In the genomic region with DNA sequence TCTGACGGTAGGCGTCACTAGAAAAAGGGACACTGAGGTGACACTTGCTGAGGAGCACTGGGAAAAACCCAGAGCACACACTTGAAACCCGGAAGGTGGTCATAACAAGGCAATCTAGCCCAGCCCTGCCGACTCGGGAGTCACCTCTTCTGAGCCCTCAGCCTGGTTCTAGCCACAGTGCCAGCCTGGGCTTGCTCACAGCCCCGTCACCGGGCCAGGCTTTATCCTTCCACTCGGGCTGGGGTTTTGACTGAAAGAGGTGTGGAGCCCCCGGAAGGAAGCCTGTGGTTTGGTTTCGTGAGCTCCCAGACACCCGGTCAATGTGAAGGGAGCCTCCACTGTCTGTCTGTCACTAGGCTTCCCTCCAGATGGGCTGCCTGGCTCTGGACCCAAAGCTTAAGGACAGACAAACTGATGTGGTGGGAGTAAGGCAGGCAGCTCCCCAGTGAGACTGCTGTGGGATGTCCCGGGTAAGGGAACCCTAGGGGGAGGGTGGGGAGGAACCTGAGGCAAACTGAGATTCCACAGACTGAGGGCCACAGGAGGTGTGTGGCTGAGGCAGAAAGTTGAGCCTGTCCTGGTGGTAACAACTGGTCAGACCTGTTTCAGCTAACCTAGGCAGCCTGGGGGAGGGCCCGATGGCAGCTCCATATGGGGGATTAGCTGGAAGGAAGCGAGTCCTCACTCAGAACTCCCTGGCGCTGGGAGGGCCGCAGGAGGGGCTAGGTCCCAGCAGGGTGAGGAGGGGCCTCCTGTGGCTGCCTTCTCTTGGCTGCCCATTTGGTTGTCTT, we compare ENCODE assay signal across 7 mouse cellular contexts. TPM values are rescaled to one million over a fixed set of nuclear protein-coding genes. Genes with fewer than 3 reads are reported as not detected.
A peak's percentile ranks its signal among the peaks of the same experiment; 100 is the strongest.
DNase-seq lines count a peak whose midpoint lies in the region; ATAC-seq lines count a peak whose summit lies in the region.

No protein-coding gene starts in this region.

- peak overlapping the region; percentile 34 for H3K4me2 ChIP-seq in intestine, embryonic 14.5 days (ENCODE audit: low read length)
- H3K4me2 ChIP-seq in lung, embryonic 16.5 days (ENCODE audit: low read depth, low read length) = peak overlapping the region; percentile 33

- peak; percentile 82 for DNase-seq in 416B (ENCODE audit: low read depth)
- peak; percentile 80 for DNase-seq in CD4-positive, CD25-positive, alpha-beta regulatory T cell, adult 2 months (ENCODE audit: low read depth, low spot score)
- DNase-seq in intestine, embryonic 14.5 days (ENCODE audit: low spot score) = peak; percentile 73
- DNase-seq in adrenal gland, adult 18-20 months (ENCODE audit: low spot score in 2 of 2) = no peak
- no peak for DNase-seq in left cerebral cortex, postnatal 4 days

- no peak overlapping the region for H3K4me3 ChIP-seq in intestine, embryonic 14.5 days (ENCODE audit: low read depth, low read length)
- no peak overlapping the region for H3K4me3 ChIP-seq in lung, embryonic 16.5 days (ENCODE audit: low read length)

- H3K9me3 ChIP-seq in intestine, embryonic 14.5 days (ENCODE audit: control insufficient read depth, low read length) = no peaks in the 10 kb centered on the region
- no peaks in the 10 kb centered on the region for H3K9me3 ChIP-seq in lung, embryonic 16.5 days (ENCODE audit: control insufficient read depth, low read length)

- intact Hi-C loops in left cerebral cortex, postnatal 4 days (cut with DNase I) = no loop called here

- WGBS in intestine, embryonic 14.5 days = 18% methylated on average over 16 of the region's 16 CpGs
- WGBS in lung, embryonic 16.5 days = 17% methylated on average over 16 of the region's 16 CpGs

- no peak overlapping the region for H3K9ac ChIP-seq in intestine, embryonic 14.5 days (ENCODE audit: low read length)
- H3K9ac ChIP-seq in lung, embryonic 16.5 days (ENCODE audit: low read length) = peak overlapping the region; percentile 27; the same call in 1 of the 2 replicates

- H3K27me3 ChIP-seq in intestine, embryonic 14.5 days (replicated peaks; ENCODE audit: control insufficient read depth, insufficient read depth, low read length) = no peaks in the 10 kb centered on the region
- H3K27me3 ChIP-seq in lung, embryonic 16.5 days (ENCODE audit: control insufficient read depth, insufficient read depth, low read depth, low read length) = 0 out of 2 replicates have a peak, but pooled peaks cover 2% of the 10 kb centered on the region

- peak overlapping the region; percentile 70 for H3K27ac ChIP-seq in intestine, embryonic 14.5 days (ENCODE audit: low read depth)
- peak overlapping the region; percentile 71 for H3K27ac ChIP-seq in lung, embryonic 16.5 days (ENCODE audit: low read length)

- H3K4me1 ChIP-seq in intestine, embryonic 14.5 days (replicated peaks; ENCODE audit: control insufficient read depth, insufficient read depth, low read length) = peaks cover 76% of the 10 kb centered on the region
- peaks cover 44% of the 10 kb centered on the region for H3K4me1 ChIP-seq in lung, embryonic 16.5 days (replicated peaks; ENCODE audit: control insufficient read depth, insufficient read depth, low read length)

- no peaks in the 10 kb centered on the region for H3K36me3 ChIP-seq in intestine, embryonic 14.5 days (ENCODE audit: control insufficient read depth, insufficient read depth, low read length)
- H3K36me3 ChIP-seq in lung, embryonic 16.5 days (ENCODE audit: control insufficient read depth, insufficient read depth, low read length) = no peaks in the 10 kb centered on the region

- ATAC-seq in intestine, embryonic 14.5 days (replicated peaks; ENCODE audit: low FRiP score, low TSS enrichment, low read depth) = peak; percentile 38
- ATAC-seq in lung, embryonic 16.5 days (ENCODE audit: low read depth) = peak; percentile 80
- no peak for ATAC-seq in cerebellum, adult (ENCODE audit: insufficient number of reproducible peaks, low FRiP score, low TSS enrichment)

RNA-seq across cellular contexts. Expression of gene Slc9a3r1, which starts 10.6 kb away (rescaled TPM):
- polyA plus RNA-seq in intestine, embryonic 14.5 days (2014; fragmentation: Nextera tagmentation; extraction: Ambion mirVana) = 157 and 165 TPM in 2 replicates
- polyA plus RNA-seq in lung, embryonic 16.5 days (2015; fragmentation: Nextera tagmentation; extraction: Ambion mirVana) = 63.2 and 68.7 TPM in 2 replicates
- 10 to 100 TPM; 17.2 to 19.3 TPM for total RNA-seq in adrenal gland, adult 18-20 months (2021)
- total RNA-seq in left cerebral cortex, postnatal 4 days (2021) = 10 to 100 TPM; 38.7 to 41.3 TPM

RNA-seq across cellular contexts. Expression of gene Tmem104, which starts 13.5 kb away (rescaled TPM):
- 7.0 and 8.3 TPM in 2 replicates for polyA plus RNA-seq in intestine, embryonic 14.5 days (2014; fragmentation: Nextera tagmentation; extraction: Ambion mirVana)
- polyA plus RNA-seq in lung, embryonic 16.5 days (2015; fragmentation: Nextera tagmentation; extraction: Ambion mirVana) = 8.6 and 9.1 TPM in 2 replicates
- 10 to 100 TPM; 20.3 to 20.7 TPM for total RNA-seq in adrenal gland, adult 18-20 months (2021)
- total RNA-seq in left cerebral cortex, postnatal 4 days (2021) = 10 to 100 TPM; 18.1 to 18.2 TPM

RNA-seq across cellular contexts. Expression of gene Nat9, which starts 13.9 kb away (rescaled TPM):
- polyA plus RNA-seq in intestine, embryonic 14.5 days (2014; fragmentation: Nextera tagmentation; extraction: Ambion mirVana) = 16.4 and 16.7 TPM in 2 replicates
- 26.0 and 29.8 TPM in 2 replicates for polyA plus RNA-seq in lung, embryonic 16.5 days (2015; fragmentation: Nextera tagmentation; extraction: Ambion mirVana)
- 10 to 100 TPM; 26.2 to 27.6 TPM for total RNA-seq in adrenal gland, adult 18-20 months (2021)
- 10 to 100 TPM; 12.5 to 15.6 TPM for total RNA-seq in left cerebral cortex, postnatal 4 days (2021)

RNA-seq across cellular contexts. Expression of gene Cd300lf, which starts 40.0 kb away (rescaled TPM):
- 0.27 and 1.0 TPM in 2 replicates for polyA plus RNA-seq in intestine, embryonic 14.5 days (2014; fragmentation: Nextera tagmentation; extraction: Ambion mirVana)
- 2.8 and 3.1 TPM in 2 replicates for polyA plus RNA-seq in lung, embryonic 16.5 days (2015; fragmentation: Nextera tagmentation; extraction: Ambion mirVana)
- total RNA-seq in adrenal gland, adult 18-20 months (2021) = 1 to 10 TPM; 1.3 to 2.5 TPM
- total RNA-seq in left cerebral cortex, postnatal 4 days (2021) = under 1 TPM; 0.30 to 0.48 TPM

Comparison
In these comparisons a context has a peak if more than half of its experiments do, and no peak if none do; other contexts are left out.
1. DNase-seq: peak in 416B (single experiment), CD4-positive, CD25-positive, alpha-beta regulatory T cell, adult 2 months (single experiment) and intestine, embryonic 14.5 days (single experiment); none in adrenal gland, adult 18-20 months (0 of 2) and left cerebral cortex, postnatal 4 days (single experiment).